Mouse (Mus musculus) hindbrain, embryonic 16.5 days (tissue): ENCODE data around the gene Sec14l3. TPM values are rescaled to one million over a fixed set of nuclear protein-coding genes. Genes with fewer than 3 reads are reported as not detected.
"Not testable (repeated sequence)": the region's sequence is repeated elsewhere in the genome, so short reads cannot be mapped to it uniquely, and the experiment has no call there.

Experiments used
- ATAC-seq: fragments of 200-750 bp; cut with Nextera tagmentation; 2 replicates; pipeline ENCODE4 v1.8.0; 2017; ENCODE audit warnings: moderate TSS enrichment, moderate library complexity
- H3K27ac ChIP-seq: fragments of 300-500 bp; sonication (generic); 2 replicates; pipeline ENCODE4 v1.5.1; 2014; ENCODE audit warnings: low read depth, mild to moderate bottlenecking, control low read depth, low read length, moderate library complexity
- H3K27me3 ChIP-seq: fragments of 300-500 bp; sonication (generic); replicated peaks from 2 replicates; pipeline ENCODE4 v1.6.1; 2014; ENCODE audit warnings: low read length; ENCODE audit not compliant: control insufficient read depth, insufficient read depth
- H3K36me3 ChIP-seq: fragments of 300-500 bp; sonication (generic); 2 replicates; pipeline ENCODE4 v1.6.1; 2014; ENCODE audit warnings: mild to moderate bottlenecking, low read length, moderate library complexity, mixed read lengths; ENCODE audit not compliant: control insufficient read depth, insufficient read depth
- H3K4me1 ChIP-seq: fragments of 300-500 bp; sonication (generic); 2 replicates; pipeline ENCODE4 v1.6.1; 2014; ENCODE audit warnings: low read depth, low read length; ENCODE audit not compliant: control insufficient read depth, insufficient read depth
- H3K4me2 ChIP-seq: fragments of 300-500 bp; sonication (generic); 2 replicates; pipeline ENCODE4 v1.6.1; 2014; ENCODE audit warnings: mild to moderate bottlenecking, low read length, control low read depth, moderate library complexity
- H3K4me3 ChIP-seq: fragments of 300-500 bp; sonication (generic); 2 replicates; pipeline ENCODE4 v1.5.1; 2014; ENCODE audit warnings: mild to moderate bottlenecking, low read length, control low read depth, moderate library complexity
- H3K9ac ChIP-seq: fragments of 300-500 bp; sonication (generic); 2 replicates; pipeline ENCODE4 v1.6.1; 2014; ENCODE audit warnings: low read depth, mild to moderate bottlenecking, control low read depth, low read length, moderate library complexity
- H3K9me3 ChIP-seq: fragments of 300-500 bp; sonication (generic); 2 replicates; pipeline ENCODE4 v1.6.1; 2014; ENCODE audit warnings: mild to moderate bottlenecking, low read length, moderate library complexity; ENCODE audit not compliant: control insufficient read depth
- WGBS: fragments of 180-500 bp; shearing (Covaris S2); extraction: QIAGEN DNeasy Blood & Tissue Kit; methylation state at CpG from one replicate; pipeline ENCODE4 v1.1.7; 2014; 5-methylcytosine and 5-hydroxymethylcytosine counted together
- polyA plus RNA-seq: library from polyadenylated mRNA; unstranded; fragments of >200 nt; fragmentation: Nextera tagmentation; extraction: Ambion mirVana; gene quantifications from 2 replicates; pipeline ENCODE4 v1.2.1, GENCODE M21; 2015

The Sec14l3 gene
- polyA plus RNA-seq, 1 experiment from 2014 or later = 1.2 TPM

- not testable (repeated sequence) for H3K36me3 ChIP-seq, H3K4me1 ChIP-seq, H3K27me3 ChIP-seq, H3K4me3 ChIP-seq, H3K27ac ChIP-seq, H3K9ac ChIP-seq, ATAC-seq, H3K9me3 ChIP-seq, H3K4me2 ChIP-seq
- WGBS = 92% methylated on average over 3 of the region's 6 CpGs
Measured at GRCm38 (mm10) chr11:4107901-4108300, 43.3 kb downstream of the Sec14l3 start.

- H3K4me1 ChIP-seq = no peaks in the 10 kb centered on the region
- WGBS = 84% methylated on average over 7 of the region's 7 CpGs
- H3K36me3 ChIP-seq = peaks cover 6% of the 10 kb centered on the region; the same call in 1 of the 2 replicates
- no peak overlapping the region for H3K4me2 ChIP-seq
- H3K27me3 ChIP-seq = no peaks in the 10 kb centered on the region
- no peak overlapping the region for H3K27ac ChIP-seq
- no peaks in the 10 kb centered on the region for H3K9me3 ChIP-seq
- no peak overlapping the region for H3K9ac ChIP-seq
- H3K4me3 ChIP-seq = no peak overlapping the region
- ATAC-seq = no peak
Measured at GRCm38 (mm10) chr11:4108691-4109090, 44.0 kb downstream of the Sec14l3 start.

- no peak for ATAC-seq
- H3K4me1 ChIP-seq = peaks cover 4% of the 10 kb centered on the region
- H3K9ac ChIP-seq = no peak overlapping the region
- no peak overlapping the region for H3K4me3 ChIP-seq
- no peaks in the 10 kb centered on the region for H3K27me3 ChIP-seq
- no peak overlapping the region for H3K4me2 ChIP-seq
- H3K27ac ChIP-seq = no peak overlapping the region
- H3K9me3 ChIP-seq = no peaks in the 10 kb centered on the region
- WGBS = 94% methylated on average over 4 of the region's 4 CpGs
- peaks cover 6% of the 10 kb centered on the region; the same call in 1 of the 2 replicates for H3K36me3 ChIP-seq
Measured at GRCm38 (mm10) chr11:4112033-4112432, 47.4 kb downstream of the Sec14l3 start.

- Histone ChIP-seq H3K9ac (no peak overlapping the region), H3K36me3 (peaks cover 6% of the 10 kb centered on the region; the same call in 1 of the 2 replicates), H3K4me3 (no peak overlapping the region), H3K9me3 (no peaks in the 10 kb centered on the region), H3K27ac (no peak overlapping the region), H3K27me3 (no peaks in the 10 kb centered on the region), H3K4me2 (no peak overlapping the region), H3K4me1 (peaks cover 11% of the 10 kb centered on the region)
- no peak for ATAC-seq
- 86% methylated on average over 6 of the region's 6 CpGs for WGBS
Measured at GRCm38 (mm10) chr11:4112861-4113260, 48.2 kb downstream of the Sec14l3 start.

- peaks cover 6% of the 10 kb centered on the region; the same call in 1 of the 2 replicates for H3K36me3 ChIP-seq
- no peak for ATAC-seq
- no peak overlapping the region for H3K4me3 ChIP-seq
- no peak overlapping the region for H3K27ac ChIP-seq
- H3K4me2 ChIP-seq = no peak overlapping the region
- no peaks in the 10 kb centered on the region for H3K9me3 ChIP-seq
- peaks cover 16% of the 10 kb centered on the region for H3K4me1 ChIP-seq
- no peak overlapping the region for H3K9ac ChIP-seq
- H3K27me3 ChIP-seq = no peaks in the 10 kb centered on the region
- 84% methylated on average over 4 of the region's 4 CpGs for WGBS
Measured at GRCm38 (mm10) chr11:4113496-4113895, 48.9 kb downstream of the Sec14l3 start.

- Histone ChIP-seq H3K36me3 (peaks cover 6% of the 10 kb centered on the region; the same call in 1 of the 2 replicates), H3K4me2 (no peak overlapping the region), H3K4me3 (no peak overlapping the region), H3K9me3 (no peaks in the 10 kb centered on the region), H3K9ac (no peak overlapping the region), H3K4me1 (peaks cover 16% of the 10 kb centered on the region), H3K27ac (no peak overlapping the region), H3K27me3 (no peaks in the 10 kb centered on the region)
- whole genome bisulfite sequencing = 82% methylated on average over 6 of the region's 6 CpGs
- ATAC-seq = no peak
Measured at GRCm38 (mm10) chr11:4113970-4114369, 49.3 kb downstream of the Sec14l3 start.

- not testable (repeated sequence) for H3K27ac ChIP-seq, H3K27me3 ChIP-seq, H3K9ac ChIP-seq, H3K9me3 ChIP-seq, H3K4me2 ChIP-seq, H3K36me3 ChIP-seq, H3K4me3 ChIP-seq, ATAC-seq
- peaks cover 16% of the 10 kb centered on the region for H3K4me1 ChIP-seq
- WGBS = 69% methylated on average over 6 of the region's 6 CpGs
Measured at GRCm38 (mm10) chr11:4114541-4114940, 49.9 kb downstream of the Sec14l3 start.

- H3K9me3 ChIP-seq = no peaks in the 10 kb centered on the region
- H3K27me3 ChIP-seq = no peaks in the 10 kb centered on the region
- H3K4me3 ChIP-seq = no peak overlapping the region
- no peak overlapping the region for H3K9ac ChIP-seq
- no peak for ATAC-seq
- H3K4me1 ChIP-seq = peaks cover 16% of the 10 kb centered on the region
- H3K27ac ChIP-seq = no peak overlapping the region
- no peak overlapping the region for H3K4me2 ChIP-seq
- WGBS = 89% methylated on average over 4 of the region's 4 CpGs
- H3K36me3 ChIP-seq = peaks cover 2% of the 10 kb centered on the region; the same call in 1 of the 2 replicates
Measured at GRCm38 (mm10) chr11:4115407-4115806, 50.8 kb downstream of the Sec14l3 start.

- Histone ChIP-seq H3K36me3 (no peaks in the 10 kb centered on the region), H3K27me3 (no peaks in the 10 kb centered on the region), H3K4me3 (no peak overlapping the region), H3K9ac (peak overlapping the region; percentile 29), H3K9me3 (no peaks in the 10 kb centered on the region), H3K27ac (no peak overlapping the region), H3K4me2 (peak overlapping the region; percentile 90), H3K4me1 (peaks cover 16% of the 10 kb centered on the region)
- 54% methylated on average over 11 of the region's 11 CpGs for WGBS
- 0 out of 2 replicates have a peak, but pooled peaks have one; percentile 15 for ATAC-seq
Measured at GRCm38 (mm10) chr11:4116458-4117141, 52.0 kb downstream of the Sec14l3 start.
